Mouse (Mus musculus) left cerebral cortex, postnatal 25 days (tissue): ENCODE data around the gene Adm2. TPM values are rescaled to one million over a fixed set of nuclear protein-coding genes. Genes with fewer than 3 reads are reported as not detected.

ENCODE experiments used
- DNase-seq, 2 experiments: peaks; one replicate each; pipeline ENCODE4 v3.0.0; 2022; ENCODE audit warnings: low spot score in 2 of 2, mixed read lengths in 1 of 2
- intact Hi-C: fragments of 180-260 bp; cut with DNase I; formaldehyde crosslinking; loops from one replicate; pipeline ENCODE4 v1.15.1; 2025
- total RNA-seq, 2 experiments: library from RNA; stranded (reverse); gene quantifications; 2 replicates each; pipeline ENCODE4 v1.2.3; 2021

Gene Adm2
- total RNA-seq, 2 experiments from 2014 or later = not detected

DNA sequence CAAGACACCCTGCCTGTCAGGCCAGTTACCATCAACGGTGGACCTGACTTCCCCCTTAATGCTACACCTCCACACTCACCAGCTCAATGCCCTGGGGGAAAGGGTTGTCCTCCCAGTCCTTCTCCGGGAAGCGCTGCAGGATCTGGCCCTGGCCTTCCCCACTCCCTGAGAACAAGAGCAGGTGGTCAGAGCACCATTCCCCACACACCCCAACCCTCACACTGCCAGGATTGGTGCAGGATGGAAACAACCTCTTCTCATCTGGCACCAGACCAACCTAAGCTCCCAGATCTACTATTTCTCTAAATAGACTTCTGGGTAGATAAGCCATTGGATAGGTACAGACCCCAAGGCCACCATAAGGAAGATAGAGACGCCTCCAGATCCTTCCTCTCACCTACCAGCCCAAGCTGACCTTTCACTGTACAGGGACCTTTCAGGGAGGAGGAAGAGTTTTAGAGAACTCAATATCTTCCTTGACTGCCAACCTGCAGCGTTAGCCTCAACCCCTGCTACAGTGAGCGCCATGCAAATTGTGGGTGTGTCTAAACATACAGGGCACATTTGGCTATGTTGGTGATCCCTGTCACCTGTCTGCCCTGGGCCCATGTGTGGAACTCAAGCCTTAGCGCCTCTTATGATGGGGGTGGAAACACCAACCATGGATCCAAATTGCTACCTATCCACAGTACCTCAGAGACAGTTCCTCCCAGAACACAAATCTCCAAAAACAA lies 13.9 kb upstream of the Adm2 start:
- intact Hi-C loops = no loop called here
- peak in 1 of 2 experiments; percentile 6 for DNase-seq

DNA sequence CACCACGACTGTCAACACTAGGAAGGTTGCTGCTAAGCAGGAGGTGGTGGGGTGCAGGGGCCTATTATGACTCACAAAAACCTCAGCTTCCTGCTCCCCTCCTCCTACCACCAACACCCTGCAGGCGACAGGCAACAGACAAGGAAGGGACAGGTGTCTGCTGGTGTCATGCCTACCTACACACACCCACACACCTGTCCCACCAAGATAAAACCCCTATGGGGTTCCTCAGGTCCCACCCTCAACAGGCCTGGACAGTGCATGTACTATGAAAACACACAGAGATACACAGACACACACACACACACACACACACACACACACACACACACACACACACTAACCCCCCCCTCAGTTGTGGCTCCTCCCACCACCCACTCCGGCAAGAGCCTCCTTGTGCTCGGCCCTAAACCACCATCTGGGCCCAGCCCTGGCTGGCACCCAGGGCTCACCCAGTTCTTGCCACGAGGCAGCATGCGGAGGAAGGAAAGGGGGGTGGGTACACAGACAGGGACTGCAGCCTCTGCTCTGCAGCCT lies 12.5 kb upstream of the Adm2 start:
- intact Hi-C loops = no loop called here
- DNase-seq = peak; percentile 38 to 81

DNA sequence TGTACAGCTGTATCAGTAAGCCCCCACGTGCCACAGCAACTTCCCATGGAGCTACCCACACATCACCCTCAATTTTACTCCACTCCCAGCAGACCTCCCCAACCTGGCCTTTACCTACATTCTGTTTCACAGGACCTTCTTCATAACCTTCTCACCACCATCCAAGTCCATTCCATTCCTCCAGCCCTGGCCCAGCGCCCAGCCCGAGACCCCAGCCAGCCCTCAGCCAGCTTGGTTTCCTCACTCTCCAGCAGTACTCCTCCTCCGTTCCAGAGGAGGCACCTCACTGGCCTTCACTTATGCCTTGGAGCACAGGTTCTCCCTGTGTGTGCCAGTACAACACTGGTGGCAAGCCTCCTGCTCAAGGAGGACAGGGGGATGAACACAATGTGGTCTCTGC lies 9.2 kb upstream of the Adm2 start:
- intact Hi-C loops = no loop called here
- no peak for DNase-seq

DNA sequence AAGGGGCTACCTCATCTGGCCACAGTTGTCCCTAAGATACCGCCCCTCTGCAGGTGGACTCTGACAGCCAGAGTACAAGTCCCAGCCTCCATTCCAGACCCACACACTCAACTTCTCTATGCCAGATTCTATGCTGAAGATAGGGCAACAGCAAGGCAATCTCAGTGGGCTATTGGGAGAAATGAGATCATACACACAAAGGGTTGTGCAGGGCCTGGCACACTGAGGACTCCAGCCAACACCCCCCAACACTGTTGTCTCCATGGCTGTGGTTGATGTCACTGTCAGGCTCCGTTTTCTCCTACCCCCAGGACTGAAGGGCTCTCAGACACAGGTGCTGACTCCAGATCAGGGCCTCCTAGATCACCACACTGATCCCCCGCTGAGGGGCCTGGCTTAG lies 8.4 kb upstream of the Adm2 start:
- intact Hi-C loops = loop anchor here (2.0 kb wide), 1 partner anchor 41 kb away; the partner anchor contains the start of genes Lmf2 and Ncaph2
- DNase-seq = no peak

DNA sequence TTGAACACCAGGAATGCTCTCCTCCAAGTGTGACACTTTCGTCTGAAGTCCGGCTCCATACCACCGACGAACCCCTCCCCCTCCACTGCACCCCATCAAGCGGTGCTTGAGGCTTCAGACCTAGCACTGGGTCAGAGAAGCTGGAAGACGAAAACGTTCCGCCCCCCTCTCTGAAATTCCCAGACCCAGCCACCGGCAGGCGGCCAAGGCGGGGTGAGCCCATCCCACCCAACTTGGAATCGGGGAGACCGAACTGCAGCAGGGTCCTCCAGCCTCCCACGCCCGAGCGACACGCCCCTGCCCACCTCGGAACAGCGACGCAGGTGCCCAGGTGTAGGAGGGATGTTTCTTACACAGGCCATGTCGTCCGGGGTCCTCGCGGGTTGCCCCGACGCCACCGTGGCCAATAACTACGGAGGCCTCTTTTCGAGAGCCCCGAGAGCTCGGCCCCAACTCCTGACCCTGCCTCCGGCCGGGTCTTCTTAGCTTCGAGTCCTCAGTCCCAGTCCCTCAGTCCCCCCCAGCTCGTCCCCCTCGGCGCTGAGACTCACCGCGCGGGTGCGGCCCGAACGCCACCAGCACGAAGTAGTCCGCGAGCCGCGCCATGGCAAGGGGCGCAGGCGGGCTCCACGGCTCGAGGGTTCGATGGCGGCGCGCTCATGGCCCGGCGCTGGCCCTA lies 7.9 kb upstream of the Adm2 start:
- DNase-seq = peak in 1 of 2 experiments; percentile 41
- intact Hi-C loops = loop anchor here (2.0 kb wide), 1 partner anchor 40 kb away; the partner anchor contains the start of genes Lmf2 and Ncaph2

DNA sequence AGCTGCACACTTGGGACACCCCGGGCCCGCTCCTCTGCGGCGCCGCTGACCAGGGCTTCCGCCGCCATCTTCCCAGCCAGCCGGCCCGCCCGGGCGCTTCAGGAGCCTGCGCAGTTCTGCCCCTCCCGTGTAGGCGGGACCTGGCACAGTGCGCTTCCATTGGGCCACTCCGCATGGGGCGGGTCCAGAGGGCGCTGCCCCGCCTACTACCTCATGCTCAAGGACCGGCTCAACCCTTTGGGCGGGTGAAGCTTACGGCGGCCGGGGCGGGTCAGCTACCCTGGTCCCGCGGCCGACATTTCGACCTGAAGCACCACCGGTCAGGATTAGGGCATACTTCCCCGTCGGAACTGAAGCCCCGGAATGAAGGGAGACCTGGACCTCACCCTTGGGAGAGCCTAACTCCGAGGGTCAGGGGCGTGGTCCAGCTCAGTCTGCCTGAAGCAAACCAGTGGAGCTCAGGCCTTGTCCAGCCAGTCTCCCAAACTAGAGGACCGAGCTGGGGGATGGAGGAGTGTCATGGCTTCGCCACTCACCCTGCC lies 7.3 kb upstream of the Adm2 start, which contains the start of gene Sbf1:
Gene Sbf1, minus strand, starts transcription at position 122 of the 542 bp plus-strand sequence.
- intact Hi-C loops = loop anchor here (2.0 kb wide), 1 partner anchor 40 kb away; the partner anchor contains the start of genes Lmf2 and Ncaph2
- DNase-seq = peak; percentile 97 to 99

DNA sequence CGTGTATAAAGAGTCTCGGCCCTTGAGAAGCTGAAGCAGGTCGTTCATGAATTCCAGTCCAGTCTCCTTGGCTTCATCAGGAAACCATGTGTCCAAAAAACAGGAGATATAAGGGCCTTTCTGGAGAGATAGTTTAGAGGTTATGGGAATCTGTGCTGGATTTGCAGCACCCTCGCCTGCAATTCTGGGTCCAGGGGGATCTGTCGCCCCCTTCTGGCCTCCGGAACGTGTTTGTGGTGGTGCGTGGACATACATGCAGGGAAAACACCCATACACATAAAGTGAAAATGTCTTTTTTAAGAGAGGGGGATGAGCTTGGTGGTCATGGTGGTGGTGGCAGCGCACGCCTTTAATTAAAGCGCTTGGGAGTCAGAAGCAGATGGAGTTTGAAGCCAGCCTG lies 6.4 kb upstream of the Adm2 start:
- intact Hi-C loops = no loop called here
- no peak for DNase-seq

DNA sequence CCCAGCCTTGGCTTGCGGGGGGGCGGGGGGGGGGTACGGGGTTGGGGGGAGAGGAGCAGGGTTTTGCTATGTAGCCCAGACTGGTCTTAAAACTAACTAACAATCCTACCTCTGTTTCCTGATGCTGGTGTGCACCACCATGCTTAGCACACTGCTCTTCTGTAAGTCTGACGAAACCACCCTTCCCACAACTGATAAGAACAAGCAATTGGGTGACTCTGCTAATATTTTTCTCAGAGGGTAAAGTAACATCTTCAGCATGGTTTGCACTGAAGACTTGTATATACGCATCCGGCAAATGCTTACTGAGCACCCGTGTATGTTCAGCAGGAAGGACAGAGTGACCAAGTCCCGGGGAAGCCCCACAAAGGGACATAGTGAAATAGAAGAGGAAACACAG lies 1.3 kb upstream of the Adm2 start:
- intact Hi-C loops = no loop called here
- DNase-seq = no peak

DNA sequence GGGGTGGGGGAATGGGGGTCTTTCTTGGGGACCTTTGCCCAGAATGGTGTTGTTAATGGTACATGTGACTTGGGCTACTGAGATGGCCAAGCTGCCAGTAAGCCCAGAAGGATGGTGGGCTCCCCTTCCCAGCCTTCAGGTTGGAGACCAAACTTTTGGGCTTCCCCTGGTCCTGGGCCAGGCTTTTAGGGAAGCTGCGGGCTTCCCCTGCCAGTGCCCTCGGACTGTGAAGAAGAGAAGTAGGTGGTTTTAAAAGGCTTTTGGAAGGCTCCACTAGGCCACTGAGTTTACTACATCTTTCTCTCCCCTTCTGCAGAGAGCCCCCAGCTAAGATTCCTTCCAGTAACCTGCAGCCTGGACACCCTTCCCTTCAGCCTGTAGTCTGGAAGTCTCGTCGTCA lies 1.1 kb downstream of the Adm2 start:
- no peak for DNase-seq
- intact Hi-C loops = no loop called here

DNA sequence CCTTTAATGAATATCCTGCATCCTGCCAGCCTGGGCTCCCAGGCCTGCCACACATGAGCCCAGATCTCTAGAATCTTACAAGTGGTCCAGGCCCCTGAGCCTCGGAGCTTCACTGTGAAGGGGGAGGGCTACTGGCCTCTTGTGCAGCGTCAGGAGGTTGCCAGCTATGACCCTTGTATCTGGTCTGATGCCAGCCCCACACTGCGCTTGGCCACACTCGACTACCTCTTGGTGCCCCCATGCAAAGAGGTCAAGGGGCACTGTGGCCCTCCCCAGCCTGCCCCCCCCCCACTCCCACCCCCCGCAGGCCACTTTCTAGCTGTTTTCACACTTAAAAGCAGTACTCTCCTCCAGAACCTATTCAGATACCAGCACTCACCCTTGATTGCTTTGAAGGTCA lies 3.9 kb downstream of the Adm2 start:
- DNase-seq = no peak
- intact Hi-C loops = no loop called here

DNA sequence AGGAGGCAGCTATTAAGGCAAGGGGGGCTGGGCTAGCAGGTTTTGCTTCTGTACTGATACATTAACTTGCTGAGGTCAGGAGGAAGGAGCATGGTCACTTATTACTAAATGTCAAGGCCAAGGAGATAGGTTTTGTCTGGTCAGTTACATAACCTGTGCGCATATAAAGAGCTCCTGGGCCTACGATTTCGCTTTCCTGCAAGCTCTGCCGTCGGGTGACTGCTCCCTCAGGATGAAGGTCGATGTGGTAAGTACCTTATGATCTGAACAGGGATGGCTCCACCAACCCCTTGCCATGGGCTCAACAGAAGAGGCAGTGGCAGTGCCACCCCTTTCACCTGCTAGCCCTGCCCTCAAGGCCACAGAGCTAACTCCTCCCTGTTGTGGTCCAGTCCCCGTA lies 11.8 kb downstream of the Adm2 start, which contains the start of gene Miox:
Gene Miox, plus strand, starts transcription at position 128 of the 400 bp plus-strand sequence.
- no peak for DNase-seq
- intact Hi-C loops = no loop called here

DNA sequence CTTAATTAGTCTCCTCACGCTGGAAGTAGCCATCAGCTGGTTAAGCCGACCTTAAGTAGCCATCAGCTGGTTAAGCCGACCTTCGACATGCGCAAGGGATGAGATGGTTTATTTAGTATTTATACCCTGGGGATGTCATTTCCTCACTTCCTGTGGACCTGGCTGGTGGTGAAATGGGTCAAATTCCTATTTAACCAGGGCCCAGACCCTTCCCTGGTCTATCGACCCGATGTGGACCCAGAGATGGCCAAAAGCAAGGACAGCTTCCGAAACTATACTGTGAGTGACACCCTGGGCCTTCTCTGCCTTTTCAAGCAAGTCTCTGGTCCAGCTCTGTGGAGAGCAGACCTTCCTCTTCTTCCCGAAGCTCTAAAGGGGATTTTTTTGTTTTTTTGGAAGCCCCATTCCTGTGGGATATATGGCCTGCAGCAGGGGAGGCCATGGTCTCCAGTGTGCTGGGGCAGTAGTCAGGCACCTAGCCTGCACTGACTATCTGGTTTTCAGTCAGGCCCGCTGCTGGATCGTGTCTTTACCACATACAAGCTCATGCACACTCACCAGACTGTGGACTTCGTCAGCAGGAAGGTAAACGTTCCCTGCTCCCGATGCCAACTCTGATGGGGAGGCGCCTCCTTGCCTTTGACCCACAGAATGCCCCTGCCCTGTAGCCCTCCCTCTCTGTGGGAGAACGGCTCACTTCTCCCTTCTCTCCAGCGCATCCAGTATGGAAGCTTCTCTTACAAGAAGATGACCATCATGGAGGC lies 12.4 kb downstream of the Adm2 start:
- intact Hi-C loops = no loop called here
- no peak for DNase-seq

DNA sequence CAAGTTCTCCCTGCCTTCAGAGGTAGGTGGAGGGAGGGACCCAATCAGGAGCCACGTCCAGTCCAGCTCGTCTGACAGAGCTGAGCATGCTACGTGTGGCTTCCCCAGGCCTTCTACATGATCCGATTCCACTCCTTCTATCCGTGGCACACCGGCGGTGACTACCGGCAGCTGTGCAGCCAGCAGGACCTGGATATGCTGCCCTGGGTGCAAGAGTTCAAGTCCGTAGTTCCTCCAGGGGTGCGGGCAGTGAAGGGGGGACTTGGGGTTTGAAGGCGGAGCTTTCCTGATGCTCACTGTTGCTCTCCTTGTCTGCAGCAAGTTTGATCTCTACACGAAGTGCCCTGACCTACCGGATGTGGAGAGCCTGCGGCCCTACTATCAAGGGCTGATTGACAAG lies 13.9 kb downstream of the Adm2 start:
- DNase-seq = no peak
- intact Hi-C loops = no loop called here

DNA sequence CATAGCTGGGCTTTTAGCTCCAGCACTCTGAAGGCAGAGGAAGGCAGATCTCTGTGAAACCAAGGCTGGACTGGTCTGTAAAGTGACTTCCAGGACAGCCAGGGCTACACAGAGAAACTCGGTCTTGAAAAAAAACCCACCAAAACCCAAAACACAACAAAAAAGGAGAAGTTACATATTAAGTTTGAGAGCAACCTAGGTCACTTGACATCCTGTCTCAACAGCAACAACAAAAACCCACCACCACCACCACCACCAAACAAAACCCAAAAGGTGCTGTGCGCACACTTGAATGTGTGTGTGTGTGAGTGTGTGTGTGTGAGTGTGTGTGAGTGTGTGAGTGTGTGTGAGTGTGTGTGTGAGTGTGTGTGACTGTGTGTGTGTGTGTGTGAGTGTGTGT lies 17.2 kb downstream of the Adm2 start:
- DNase-seq = no peak
- intact Hi-C loops = no loop called here

DNA sequence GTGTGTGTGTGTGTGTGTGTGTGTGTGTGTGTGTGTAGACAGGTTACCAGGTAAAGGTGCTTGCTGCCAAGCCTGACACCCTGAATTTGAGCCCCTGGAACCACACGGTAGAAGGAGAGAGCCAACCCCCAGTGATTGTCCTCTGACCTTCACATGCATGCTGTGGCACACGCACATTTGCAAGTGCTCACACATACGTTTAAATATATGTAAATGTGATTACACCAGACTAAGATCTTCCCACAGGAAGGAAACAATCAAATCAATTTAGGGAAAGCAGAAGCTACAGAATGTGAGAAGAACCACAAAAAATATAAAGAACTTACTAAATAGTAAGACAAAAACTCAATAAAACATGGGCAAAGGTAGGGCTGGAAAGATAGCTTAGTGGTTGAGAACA lies 17.6 kb downstream of the Adm2 start:
- DNase-seq = no peak
- intact Hi-C loops = no loop called here

DNA sequence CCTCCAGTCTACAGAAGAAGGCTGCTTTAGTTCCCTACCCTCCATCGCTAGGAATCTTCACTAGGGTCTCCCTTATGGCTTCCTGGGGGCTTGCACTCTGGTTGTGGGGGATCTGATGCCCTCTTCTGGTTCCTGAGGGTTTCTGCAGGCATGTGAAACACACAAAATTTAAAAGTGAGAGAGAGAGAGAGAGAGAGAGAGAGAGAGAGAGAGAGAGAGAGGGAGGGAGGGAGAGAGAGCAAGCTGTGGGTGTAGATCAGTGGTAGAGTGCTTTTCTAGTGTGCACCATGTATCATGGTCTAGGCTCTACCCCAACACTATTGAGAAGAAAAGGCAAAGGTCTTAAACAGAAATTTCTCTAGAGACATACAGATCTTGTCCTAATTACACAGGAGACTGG lies 19.2 kb downstream of the Adm2 start:
- intact Hi-C loops = no loop called here

DNA sequence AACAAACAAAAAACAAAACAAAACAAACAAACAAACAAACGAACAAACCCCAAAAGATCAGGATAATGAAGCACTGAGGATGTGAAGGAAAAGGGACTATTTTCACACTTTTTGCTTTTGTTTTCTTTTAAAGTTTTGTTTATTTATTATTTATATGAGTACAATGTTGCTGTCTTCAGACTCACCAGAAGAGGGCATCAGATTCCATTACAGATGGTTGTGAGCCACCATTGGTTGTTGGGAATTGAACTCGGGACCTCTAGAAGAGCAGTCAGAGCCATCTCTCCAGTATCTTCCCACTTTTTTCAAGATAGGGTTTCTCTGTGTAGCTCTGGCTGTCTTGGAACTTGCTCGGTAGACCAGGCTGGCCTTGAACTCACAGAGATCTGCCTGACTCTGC lies 20.8 kb downstream of the Adm2 start:
- DNase-seq = no peak
- intact Hi-C loops = no loop called here

More for the DNA sequence above, 19.2 kb downstream of the Adm2 start:
- DNase-seq = no peak

DNA sequence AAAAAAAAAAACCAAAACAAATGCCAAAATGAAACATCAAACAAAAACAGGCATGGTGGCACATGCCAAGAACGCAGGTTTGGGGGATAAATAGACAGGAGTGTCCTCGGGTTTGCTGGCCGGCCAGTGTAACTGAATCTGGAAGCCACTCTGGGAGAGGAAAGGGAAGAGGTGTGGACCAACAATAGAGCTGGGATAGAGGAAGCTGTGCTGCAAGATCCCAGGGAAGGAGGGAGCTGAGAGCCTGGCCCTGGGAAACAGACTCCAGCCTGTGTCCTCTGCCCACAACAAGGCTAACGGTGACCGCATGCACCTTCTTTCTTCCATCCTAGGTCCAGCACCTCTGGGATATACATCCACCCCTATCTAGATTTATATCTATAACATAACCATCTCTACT lies 27.9 kb downstream of the Adm2 start:
- intact Hi-C loops = no loop called here
- no peak for DNase-seq

DNA sequence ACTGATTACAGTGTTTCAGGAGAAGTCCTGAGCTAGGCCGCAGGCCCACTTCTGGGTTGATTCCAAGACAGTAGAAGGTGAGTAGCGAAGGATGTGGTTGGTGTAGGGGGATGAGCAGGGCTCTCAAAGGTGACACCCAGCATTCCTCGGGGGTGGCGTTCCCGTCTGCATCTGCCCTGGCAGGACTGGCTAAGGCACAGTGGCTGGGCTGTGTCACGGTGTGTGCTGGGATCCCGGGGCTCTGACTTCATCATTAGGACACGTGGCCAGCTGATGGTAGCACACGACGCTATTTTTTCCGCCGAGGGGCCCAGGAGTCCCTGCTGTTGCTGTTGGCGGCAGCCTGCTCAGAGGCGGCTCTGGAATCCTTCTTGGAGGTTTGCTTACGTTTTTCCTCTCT lies 28.8 kb downstream of the Adm2 start:
- intact Hi-C loops = no loop called here
- no peak for DNase-seq

DNA sequence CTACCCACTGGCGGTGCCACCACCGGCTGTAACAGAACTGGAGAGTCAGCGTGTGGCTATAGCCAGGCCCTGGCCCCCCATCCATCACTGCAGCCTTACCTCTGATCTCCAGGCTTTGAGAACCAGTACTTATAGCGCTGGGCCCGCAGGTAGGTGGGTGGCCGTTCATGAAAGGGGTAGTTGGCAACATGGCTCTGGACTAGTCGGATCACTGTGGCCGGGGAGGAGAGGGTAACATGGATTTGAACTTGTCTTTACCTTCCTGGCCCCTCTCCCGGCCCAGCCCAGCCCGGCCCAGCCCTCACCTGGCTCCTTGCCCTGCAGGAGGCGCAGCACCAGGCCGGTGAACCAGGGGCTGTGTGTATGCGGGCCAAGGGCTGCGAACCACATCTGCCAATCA lies 29.5 kb downstream of the Adm2 start:
- DNase-seq = no peak

More for the DNA sequence above, 29.5 kb downstream of the Adm2 start:
- intact Hi-C loops = no loop called here
